Mouse (Mus musculus) liver, embryonic 13.5 days (tissue): ENCODE results near the gene Gm21987. TPM values are rescaled to one million over a fixed set of nuclear protein-coding genes. Genes with fewer than 3 reads are reported as not detected.
A peak's percentile ranks its signal among the peaks of the same experiment; 100 is the strongest.

Experiments
- ATAC-seq: fragments of 200-750 bp; cut with Nextera tagmentation; 2 replicates; pipeline ENCODE4 v1.8.0; 2017; ENCODE audit warnings: low read depth, mild to moderate bottlenecking, moderate number of reproducible peaks, moderate library complexity
- DNase-seq: peaks from one replicate; pipeline ENCODE4 v3.0.0; 2022
- H3K27ac ChIP-seq: fragments of 300-500 bp; sonication (generic); 2 replicates; pipeline ENCODE4 v1.5.1; 2015; ENCODE audit warnings: moderate library complexity, mild to moderate bottlenecking, inconsistent platforms
- H3K27me3 ChIP-seq: fragments of 300-500 bp; sonication (generic); 2 replicates; pipeline ENCODE4 v1.6.1; 2015; ENCODE audit warnings: mild to moderate bottlenecking, inconsistent platforms
- H3K36me3 ChIP-seq: fragments of 300-500 bp; sonication (generic); 2 replicates; pipeline ENCODE4 v1.6.1; 2015; ENCODE audit warnings: mild to moderate bottlenecking, inconsistent platforms
- H3K4me1 ChIP-seq: fragments of 300-500 bp; sonication (generic); replicated peaks from 2 replicates; pipeline ENCODE4 v1.6.1; 2015; ENCODE audit warnings: inconsistent platforms
- H3K4me2 ChIP-seq: fragments of 300-500 bp; sonication (generic); 2 replicates; pipeline ENCODE4 v1.6.1; 2015; ENCODE audit warnings: inconsistent platforms, mild to moderate bottlenecking, moderate library complexity
- H3K4me3 ChIP-seq: fragments of 300-500 bp; sonication (generic); replicated peaks from 2 replicates; pipeline ENCODE4 v1.5.1; 2015; ENCODE audit warnings: mild to moderate bottlenecking, inconsistent platforms
- H3K9ac ChIP-seq: fragments of 300-500 bp; sonication (generic); 2 replicates; pipeline ENCODE4 v1.6.1; 2015; ENCODE audit warnings: mild to moderate bottlenecking, inconsistent platforms
- H3K9me3 ChIP-seq: fragments of 300-500 bp; sonication (generic); replicated peaks from 2 replicates; pipeline ENCODE4 v1.6.1; 2016; ENCODE audit warnings: inconsistent platforms
- WGBS: fragments of 180-500 bp; shearing (Covaris S2); methylation state at CpG from one replicate; pipeline ENCODE4 v1.1.7; 2015; ENCODE audit not compliant: insufficient replicate concordance; 5-methylcytosine and 5-hydroxymethylcytosine counted together
- polyA plus RNA-seq: library from polyadenylated mRNA; unstranded; fragments of >200 nt; fragmentation: Nextera tagmentation; extraction: Ambion mirVana; gene quantifications from 2 replicates; pipeline ENCODE4 v1.2.1, GENCODE M21; 2015

Gene Gm21987
- polyA plus RNA-seq, 1 experiment from 2014 or later, result not detected

DNA sequence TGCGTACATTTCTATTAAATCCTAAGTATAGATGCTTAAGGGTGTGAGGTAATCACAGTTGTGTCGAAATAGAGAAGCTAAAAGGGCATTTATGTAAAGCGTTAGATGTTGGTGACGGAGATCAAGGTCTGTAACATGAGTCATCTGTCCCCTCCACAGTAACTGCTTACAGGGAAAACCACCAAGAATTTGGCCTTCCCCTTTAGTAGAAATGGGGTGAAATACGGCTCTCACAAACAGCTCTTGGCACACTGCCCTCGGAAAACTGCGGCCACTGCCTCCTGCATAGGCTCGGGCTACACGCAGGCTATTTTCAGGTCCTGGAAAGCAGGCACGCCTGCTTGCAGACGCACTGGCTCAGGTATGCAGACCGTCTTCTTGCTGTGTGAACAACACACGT, 49.3 kb downstream of the Gm21987 start:
- Histone ChIP-seq H3K36me3 (no peaks in the 10 kb centered on the region), H3K27me3 (no peaks in the 10 kb centered on the region), H3K27ac (no peak overlapping the region), H3K4me3 (no peak overlapping the region), H3K9me3 (no peaks in the 10 kb centered on the region), H3K9ac (no peak overlapping the region), H3K4me1 (peaks cover 55% of the 10 kb centered on the region), H3K4me2 (no peak overlapping the region)
- no peak for DNase-seq
- no peak for ATAC-seq
- WGBS, result 50% methylated on average over 13 of the region's 13 CpGs

- Histone ChIP-seq H3K4me1 (peaks cover 53% of the 10 kb centered on the region), H3K9ac (no peak overlapping the region), H3K9me3 (no peaks in the 10 kb centered on the region), H3K36me3 (no peaks in the 10 kb centered on the region), H3K27me3 (no peaks in the 10 kb centered on the region), H3K4me2 (no peak overlapping the region), H3K4me3 (no peak overlapping the region), H3K27ac (no peak overlapping the region)
- DNase-seq (no peak), ATAC-seq (no peak)
- 76% methylated on average over 6 of the region's 6 CpGs for WGBS
These were observed 51.4 kb downstream of the Gm21987 start for GRCm38 (mm10) chr16:38398266-38398665.

GRCm38 (mm10) chr16:38399076-38399475, 52.2 kb downstream of the Gm21987 start:
- Histone ChIP-seq H3K27me3 (no peaks in the 10 kb centered on the region), H3K4me1 (peaks cover 55% of the 10 kb centered on the region), H3K9ac (peak overlapping the region; percentile 41; the same call in 1 of the 2 replicates), H3K9me3 (no peaks in the 10 kb centered on the region), H3K36me3 (no peaks in the 10 kb centered on the region), H3K4me3 (no peak overlapping the region), H3K4me2 (peak overlapping the region; percentile 51; the same call in 1 of the 2 replicates), H3K27ac (peak overlapping the region; percentile 71)
- DNase-seq, result no peak
- WGBS, result 28% methylated on average over 3 of the region's 3 CpGs
- peak; percentile 35; the same call in 1 of the 2 replicates for ATAC-seq

DNA sequence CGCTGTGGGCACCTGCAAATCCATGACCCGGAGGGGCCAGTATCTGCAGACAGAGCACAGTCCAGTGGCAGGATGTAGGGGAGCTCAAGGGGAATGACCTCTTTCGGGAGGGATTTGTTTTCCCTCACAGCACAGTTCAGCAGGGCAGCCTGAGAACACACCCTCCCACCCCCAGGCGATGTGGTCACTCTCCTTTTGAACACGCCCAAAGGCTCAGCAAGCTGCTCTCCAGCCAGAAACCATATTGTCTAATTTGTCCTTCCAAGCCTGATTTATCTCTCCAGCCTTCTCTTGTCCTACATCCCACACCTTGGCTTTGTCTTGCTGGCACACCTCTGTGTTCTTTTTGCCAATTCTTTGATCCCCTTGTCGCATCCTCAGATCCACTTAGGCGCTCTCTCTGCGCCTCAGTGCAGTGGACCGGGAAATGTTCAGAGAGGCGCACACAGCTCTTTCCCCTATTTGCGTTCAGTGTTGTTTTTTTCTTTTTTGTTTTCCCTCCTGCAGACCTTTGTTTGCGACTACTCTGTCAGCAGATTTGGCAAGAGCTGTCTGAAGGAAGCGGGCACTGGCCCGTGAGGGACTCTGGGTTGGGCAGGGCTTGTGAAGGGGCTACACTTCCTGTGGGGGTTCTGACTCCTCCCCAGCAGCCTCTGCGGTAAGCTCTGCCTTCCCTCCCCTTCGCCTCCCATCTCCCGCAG, 52.8 kb downstream of the Gm21987 start:
- Histone ChIP-seq H3K9ac (peak overlapping the region; percentile 41; the same call in 1 of the 2 replicates), H3K4me1 (peaks cover 49% of the 10 kb centered on the region), H3K4me3 (no peak overlapping the region; the same call in 1 of the 2 replicates), H3K36me3 (no peaks in the 10 kb centered on the region), H3K27me3 (no peaks in the 10 kb centered on the region), H3K9me3 (no peaks in the 10 kb centered on the region), H3K27ac (peak overlapping the region; percentile 71), H3K4me2 (peak overlapping the region; percentile 51)
- no peak for DNase-seq
- peak; percentile 81 for ATAC-seq
- WGBS, result 14% methylated on average over 17 of the region's 17 CpGs

DNA sequence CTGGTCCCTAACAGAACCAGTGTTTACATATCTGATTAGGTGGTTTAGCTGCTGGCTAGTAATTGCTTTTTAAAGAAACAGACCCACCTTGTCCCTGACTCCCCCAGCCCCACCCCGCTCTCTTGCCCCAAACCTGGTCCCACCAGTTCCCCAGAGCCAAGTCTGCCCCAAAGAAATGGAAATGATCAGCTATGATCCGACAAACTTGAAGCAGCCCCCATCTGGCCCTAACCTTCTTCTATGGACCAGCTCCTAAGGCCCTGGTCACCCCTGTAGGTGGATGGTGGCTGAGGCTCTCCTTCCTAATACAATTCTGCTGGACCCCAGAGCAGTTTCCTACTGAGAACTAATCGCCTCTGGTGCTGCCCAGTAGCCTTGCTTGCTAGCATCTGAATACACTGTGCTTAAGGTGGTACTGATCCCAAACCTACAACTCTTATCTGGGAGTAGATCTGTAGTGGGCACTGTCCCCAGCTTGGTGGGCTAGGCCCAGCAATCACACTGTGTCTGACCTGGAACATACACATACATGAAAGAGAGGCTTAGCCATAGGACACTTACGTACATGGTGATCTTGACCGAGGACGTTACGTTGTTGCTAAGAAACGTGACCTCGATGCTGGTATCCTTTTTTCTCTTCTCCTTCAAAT, 53.6 kb downstream of the Gm21987 start:
- peak overlapping the region; percentile 65; the same call in 1 of the 2 replicates for H3K27ac ChIP-seq
- no peaks in the 10 kb centered on the region for H3K27me3 ChIP-seq
- H3K4me2 ChIP-seq, result peak overlapping the region; percentile 51
- H3K9ac ChIP-seq, result peak overlapping the region; percentile 41; the same call in 1 of the 2 replicates
- 74% methylated on average over 9 of the region's 9 CpGs for WGBS
- H3K4me3 ChIP-seq, result no peak overlapping the region; the same call in 1 of the 2 replicates
- peaks cover 43% of the 10 kb centered on the region for H3K4me1 ChIP-seq
- ATAC-seq (0 out of 2 replicates have a peak, but pooled peaks have one; percentile 6), DNase-seq (no peak)
- H3K9me3 ChIP-seq, result no peaks in the 10 kb centered on the region
- no peaks in the 10 kb centered on the region for H3K36me3 ChIP-seq

GRCm38 (mm10) chr16:38401468-38401867, 54.6 kb downstream of the Gm21987 start:
- DNase-seq (no peak), ATAC-seq (no peak)
- H3K4me2 ChIP-seq, result no peak overlapping the region
- no peak overlapping the region for H3K27ac ChIP-seq
- no peaks in the 10 kb centered on the region for H3K9me3 ChIP-seq
- H3K36me3 ChIP-seq, result no peaks in the 10 kb centered on the region
- 70% methylated on average over 6 of the region's 6 CpGs for WGBS
- H3K4me3 ChIP-seq, result no peak overlapping the region
- H3K27me3 ChIP-seq, result no peaks in the 10 kb centered on the region
- H3K9ac ChIP-seq, result no peak overlapping the region
- peaks cover 40% of the 10 kb centered on the region for H3K4me1 ChIP-seq

- no peak overlapping the region for H3K4me3 ChIP-seq
- WGBS, result 33% methylated on average over 7 of the region's 7 CpGs
These were observed 56.8 kb downstream of the Gm21987 start for GRCm38 (mm10) chr16:38403639-38404038.

GRCm38 (mm10) chr16:38406293-38406692, 59.5 kb downstream of the Gm21987 start:
- DNase-seq (no peak), ATAC-seq (0 out of 2 replicates have a peak, but pooled peaks have one; percentile 9)
- Histone ChIP-seq H3K36me3 (no peaks in the 10 kb centered on the region), H3K27me3 (no peaks in the 10 kb centered on the region), H3K4me1 (peaks cover 26% of the 10 kb centered on the region), H3K9ac (no peak overlapping the region), H3K27ac (0 out of 2 replicates have a peak overlapping the region, but pooled peaks have one; percentile 14), H3K9me3 (no peaks in the 10 kb centered on the region), H3K4me3 (no peak overlapping the region), H3K4me2 (no peak overlapping the region)
- WGBS, result 72% methylated on average over 5 of the region's 5 CpGs

More at GRCm38 (mm10) chr16:38403639-38404038, 56.8 kb downstream of the Gm21987 start:
- Histone ChIP-seq H3K36me3 (no peaks in the 10 kb centered on the region), H3K9me3 (no peaks in the 10 kb centered on the region), H3K27ac (peak overlapping the region; percentile 21), H3K9ac (no peak overlapping the region), H3K4me2 (no peak overlapping the region), H3K27me3 (no peaks in the 10 kb centered on the region), H3K4me1 (peaks cover 51% of the 10 kb centered on the region)
- ATAC-seq (no peak), DNase-seq (no peak)

DNA sequence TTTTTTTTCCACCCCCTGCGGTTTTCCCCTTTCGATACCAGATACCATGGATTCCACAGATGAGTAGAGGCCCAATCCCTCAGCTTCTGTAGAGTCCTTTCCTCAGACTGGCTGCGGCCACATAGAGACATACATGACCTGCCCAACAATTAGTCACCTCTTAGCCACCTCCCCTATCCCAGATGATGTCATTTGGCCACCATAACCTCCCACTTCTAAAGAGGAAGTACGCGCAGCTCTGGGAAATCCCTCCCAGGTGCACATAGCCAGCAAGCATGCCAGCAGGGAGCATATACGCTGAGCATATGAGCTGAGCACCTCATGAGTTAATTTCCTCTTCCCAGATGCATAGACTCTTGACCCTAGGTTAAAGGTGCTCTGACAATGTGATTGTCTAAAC, 59.9 kb downstream of the Gm21987 start:
- Histone ChIP-seq H3K4me3 (no peak overlapping the region), H3K27me3 (no peaks in the 10 kb centered on the region), H3K9me3 (no peaks in the 10 kb centered on the region), H3K4me2 (no peak overlapping the region), H3K27ac (0 out of 2 replicates have a peak overlapping the region, but pooled peaks have one; percentile 14), H3K4me1 (peaks cover 26% of the 10 kb centered on the region), H3K36me3 (no peaks in the 10 kb centered on the region), H3K9ac (no peak overlapping the region)
- DNase-seq, result no peak
- WGBS, result 69% methylated on average over 6 of the region's 6 CpGs
- ATAC-seq, result no peak; the same call in 1 of the 2 replicates

- Histone ChIP-seq H3K4me1 (peaks cover 26% of the 10 kb centered on the region), H3K27me3 (no peaks in the 10 kb centered on the region), H3K27ac (no peak overlapping the region), H3K4me2 (no peak overlapping the region), H3K36me3 (no peaks in the 10 kb centered on the region), H3K9me3 (no peaks in the 10 kb centered on the region), H3K4me3 (no peak overlapping the region), H3K9ac (no peak overlapping the region)
- ATAC-seq, result no peak
- 51% methylated on average over 5 of the region's 5 CpGs for WGBS
- DNase-seq, result no peak
These were observed 60.7 kb downstream of the Gm21987 start for GRCm38 (mm10) chr16:38407584-38407983.

DNA sequence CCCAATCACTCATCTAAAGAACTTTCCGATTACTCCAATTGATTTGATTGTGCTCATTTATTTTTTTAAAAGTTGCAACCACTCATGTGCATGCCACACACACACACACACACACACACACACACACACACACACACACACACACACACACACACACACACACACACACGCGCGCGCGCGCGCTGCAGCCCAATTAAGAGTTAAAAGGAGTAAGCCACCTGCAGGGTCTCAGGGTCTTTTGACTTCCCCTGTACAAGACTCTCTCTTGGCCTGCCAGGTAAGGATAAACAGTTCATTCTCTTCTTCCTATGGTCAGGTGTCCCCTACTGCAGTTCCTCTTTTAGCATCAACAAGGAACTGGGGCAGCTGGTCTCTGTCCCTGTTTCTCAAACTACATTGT, 61.6 kb downstream of the Gm21987 start:
- no peaks in the 10 kb centered on the region for H3K27me3 ChIP-seq
- no peak overlapping the region for H3K27ac ChIP-seq
- H3K4me3 ChIP-seq, result no peak overlapping the region
- no peak overlapping the region for H3K9ac ChIP-seq
- no peaks in the 10 kb centered on the region for H3K36me3 ChIP-seq
- H3K9me3 ChIP-seq, result no peaks in the 10 kb centered on the region
- H3K4me1 ChIP-seq, result peaks cover 23% of the 10 kb centered on the region
- no peak for ATAC-seq
- WGBS, result 96% methylated on average over 8 of the region's 8 CpGs
- H3K4me2 ChIP-seq, result no peak overlapping the region
- DNase-seq, result no peak
